Mouse (Mus musculus) liver, postnatal 0 days (tissue): ENCODE measurements around the gene Tll2.
A peak's percentile ranks its signal among the peaks of the same experiment; 100 is the strongest.

ENCODE experiments used
- CTCF ChIP-seq: sonication (generic); IDR thresholded peaks from 2 replicates; pipeline ENCODE4 v1.5.1; 2016; ENCODE audit warnings: antibody characterized with exemption, low read depth
- EP300 ChIP-seq: IDR thresholded peaks from 2 replicates; pipeline ENCODE4 v1.6.1; 2016; ENCODE audit warnings: antibody characterized with exemption, low read depth, mild to moderate bottlenecking

DNA sequence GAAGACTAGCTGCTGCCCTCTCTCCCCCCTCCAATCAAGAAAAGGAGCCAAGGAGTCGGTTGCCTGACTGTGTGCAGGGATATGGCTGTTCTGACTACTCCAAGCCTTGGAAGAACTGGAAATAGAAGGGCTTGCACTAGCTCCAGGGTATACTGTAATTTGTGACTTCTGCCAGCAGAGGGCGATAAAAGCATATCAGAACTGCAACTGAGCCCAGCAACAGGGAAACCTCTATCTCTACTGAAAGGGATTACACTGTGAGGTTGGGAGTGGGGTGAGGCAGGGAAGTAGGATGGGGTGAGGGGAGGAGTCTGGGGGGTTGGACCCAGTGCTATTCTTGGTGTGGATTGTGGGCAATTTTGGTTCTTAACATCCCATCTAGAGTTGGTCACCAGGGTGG is 119.9 kb downstream of the Tll2 start:
- TF ChIP-seq CTCF: peak; percentile 84
- no peak for TF ChIP-seq EP300
